Comparison of ENCODE assay signal across 14 mouse cellular contexts in the genomic region with DNA sequence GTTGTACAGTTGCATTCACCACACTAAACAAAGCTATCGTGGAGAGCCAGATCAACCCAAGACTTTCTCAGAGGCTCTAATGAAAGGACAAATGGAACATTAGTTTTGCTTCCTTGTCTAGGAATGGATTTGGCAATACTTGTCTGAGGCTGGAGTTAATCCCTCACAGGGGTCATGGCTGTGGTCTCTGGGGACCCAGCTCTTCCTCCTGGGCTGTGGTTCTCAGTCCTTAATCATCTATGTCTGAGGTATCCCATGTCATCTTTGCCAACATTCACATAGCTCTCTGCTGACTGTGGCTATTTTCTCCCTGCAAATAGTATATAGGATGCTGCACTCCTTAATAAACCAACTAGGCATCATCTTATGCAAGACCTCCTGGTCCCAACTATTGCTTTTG.
"Had no signal": no experiment of that assay in that cellular context is flagged by ENCODE, and none has a peak within 500 bp of the region (broad histone marks: within the 10 kb centered on the region; RNA-seq: fewer than 3 reads in every experiment).

No protein-coding gene starts in this region.

- H3K9ac ChIP-seq: intestine, embryonic 15.5 days; kidney, embryonic 15.5 days; liver, embryonic 13.5 days had no signal

- H3K36me3 ChIP-seq: intestine, embryonic 15.5 days; kidney, embryonic 15.5 days; liver, embryonic 13.5 days had no signal

- H3K27ac ChIP-seq: intestine, embryonic 15.5 days; kidney, embryonic 15.5 days; liver, embryonic 13.5 days; stomach, postnatal 0 days had no signal

- H3K27me3 ChIP-seq: intestine, embryonic 15.5 days; kidney, embryonic 15.5 days had no signal

- DNase-seq: kidney, adult 11 months; kidney, adult 8-10 months; kidney, postnatal 10 days; kidney, postnatal 36 days; layer of hippocampus, postnatal 36 days; liver, embryonic 13.5 days; lung, adult 2 months; midbrain, embryonic 14.5 days; thymus, adult 2 months; thymus, postnatal 14 days; thymus, postnatal 4 days had no signal

- H3K4me1 ChIP-seq: intestine, embryonic 15.5 days; kidney, embryonic 15.5 days had no signal

- H3K4me2 ChIP-seq: intestine, embryonic 15.5 days; kidney, embryonic 15.5 days; liver, embryonic 13.5 days had no signal

- H3K9me3 ChIP-seq: intestine, embryonic 15.5 days; kidney, embryonic 15.5 days; liver, embryonic 13.5 days had no signal

- H3K4me3 ChIP-seq: intestine, embryonic 15.5 days; kidney, embryonic 15.5 days; liver, embryonic 13.5 days had no signal

- ATAC-seq: intestine, embryonic 15.5 days had no signal
